Mouse (Mus musculus) C2C12 (cell line): Measurements from ENCODE around the gene Ggnbp2.

Experiments
- CTCF ChIP-seq: IDR thresholded peaks from one replicate; pipeline ENCODE4 v1.5.1; 2011; ENCODE audit not compliant: control insufficient read depth, insufficient read depth, insufficient read length
- MAX ChIP-seq: IDR thresholded peaks from one replicate; pipeline ENCODE4 v1.6.1; 2011; ENCODE audit warnings: mild to moderate bottlenecking, control low read depth
- MYOG ChIP-seq: IDR thresholded peaks from one replicate; pipeline ENCODE4 v1.6.1; 2011; ENCODE audit not compliant: control insufficient read depth, insufficient read length; ENCODE audit errors: extremely low read depth
- USF1 ChIP-seq: IDR thresholded peaks from one replicate; pipeline ENCODE4 v1.6.1; 2011; ENCODE audit warnings: low read depth, mild to moderate bottlenecking, control low read depth, moderate library complexity

DNA sequence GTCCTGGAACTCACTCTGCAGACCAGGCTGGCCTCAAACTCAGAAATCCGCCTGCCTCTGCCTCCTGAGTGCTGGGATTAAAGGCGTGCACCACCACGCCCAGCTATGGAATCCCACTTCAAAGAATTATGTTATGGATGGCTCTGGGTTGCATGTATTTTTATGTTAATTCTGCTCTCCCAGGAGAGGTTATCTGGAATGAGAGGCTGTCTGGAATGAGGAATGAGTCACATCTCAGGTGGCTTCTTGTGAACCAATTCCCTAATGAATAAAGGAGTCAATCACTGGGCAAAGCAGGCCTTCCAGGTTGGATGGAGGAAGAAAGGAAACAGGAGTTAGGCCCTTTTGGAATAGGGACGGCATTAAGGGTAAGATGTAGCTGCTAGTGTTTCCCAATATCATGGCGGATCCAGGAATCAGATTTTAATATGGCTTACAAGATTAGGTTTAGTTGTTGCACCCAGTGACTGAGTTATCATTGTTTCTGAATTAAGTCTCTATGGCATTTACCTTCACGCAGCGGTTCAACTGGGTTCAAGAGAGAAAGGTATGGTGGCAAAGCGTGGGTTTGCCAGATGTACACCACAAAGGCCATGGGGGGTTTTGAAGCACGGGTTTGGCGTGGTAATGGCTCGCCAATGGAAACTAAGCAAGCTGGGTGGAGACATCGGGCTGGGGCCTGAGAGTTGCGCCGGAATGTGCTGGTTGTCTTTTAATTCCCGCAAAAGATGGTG lies 23.7 kb downstream of the Ggnbp2 start:
- TF ChIP-seq CTCF = no peak
- TF ChIP-seq USF1 = no peak
- TF ChIP-seq MYOG = no peak
- no peak for TF ChIP-seq MAX
